Mouse (Mus musculus) megakaryocyte progenitor cell, adult 5-6 weeks (primary cell): ENCODE measurements at regions not wholly inside any gene's neighbourhood (a gene's known extent, or its start where the extent isn't known, plus 50 kb on each side); places are given as distances from the start of the nearest gene placed in this dataset.

Experiments
- ATAC-seq: replicated peaks from 2 replicates; pipeline ENCODE4 v1.8.0; 2016; ENCODE audit warnings: mild to moderate bottlenecking, moderate TSS enrichment, inconsistent platforms; ENCODE audit not compliant: poor library complexity

DNA sequence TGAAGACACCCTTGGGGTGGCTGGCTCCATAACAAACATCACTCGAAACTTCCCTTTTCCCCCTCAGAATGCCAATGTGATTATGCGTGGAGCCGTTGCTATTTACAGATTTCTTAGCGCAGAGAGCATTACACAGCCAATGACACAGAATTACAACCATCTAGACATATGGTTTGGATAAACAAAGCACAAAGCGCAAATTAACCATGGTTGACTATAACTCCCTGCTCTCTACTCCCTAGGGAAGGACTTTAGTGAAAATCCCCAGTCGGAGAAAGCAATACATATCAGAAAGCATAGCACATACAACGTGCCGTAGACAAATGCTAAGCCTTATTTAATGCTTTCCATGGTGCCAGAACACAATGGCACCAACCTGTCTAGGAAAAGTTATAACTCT lies 131.8 kb downstream of the Tshz3 start:
- no peak for ATAC-seq

- no peak for ATAC-seq
Measured at GRCm38 (mm10) chr7:36830155-36830554, 132.2 kb downstream of the Tshz3 start.

GRCm38 (mm10) chr7:36848279-36848678 lies 150.4 kb downstream of the Tshz3 start:
- no peak for ATAC-seq

DNA sequence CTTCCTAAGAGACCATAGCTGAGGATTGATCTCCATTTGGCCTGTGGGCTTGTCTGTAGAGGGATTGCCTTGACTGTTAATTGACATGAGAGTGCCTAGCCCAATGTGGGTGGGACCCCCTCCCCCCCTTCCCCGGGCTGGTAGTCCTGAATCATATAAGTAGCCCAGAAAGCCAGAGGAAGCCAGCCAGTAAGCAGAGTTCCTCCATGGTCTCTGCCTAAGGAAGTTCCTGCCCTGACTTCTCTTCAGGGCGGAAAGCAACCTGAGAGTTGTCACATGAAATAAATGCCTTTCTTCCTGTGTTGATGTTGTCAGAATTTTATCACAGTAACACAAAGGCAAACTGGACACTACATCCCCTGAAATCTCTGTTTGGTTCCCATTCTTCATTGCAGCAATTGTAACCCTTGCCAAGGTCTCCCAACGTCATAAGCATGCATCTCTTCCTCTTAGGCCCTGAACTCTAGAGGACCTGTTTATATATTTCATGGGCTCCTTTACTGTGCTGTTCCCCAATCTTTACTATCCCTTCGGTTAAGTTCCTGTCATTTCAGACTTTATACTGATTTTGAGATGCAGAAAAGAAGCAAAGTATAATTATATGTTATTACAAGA lies 153.5 kb downstream of the Tshz3 start:
- no peak for ATAC-seq

DNA sequence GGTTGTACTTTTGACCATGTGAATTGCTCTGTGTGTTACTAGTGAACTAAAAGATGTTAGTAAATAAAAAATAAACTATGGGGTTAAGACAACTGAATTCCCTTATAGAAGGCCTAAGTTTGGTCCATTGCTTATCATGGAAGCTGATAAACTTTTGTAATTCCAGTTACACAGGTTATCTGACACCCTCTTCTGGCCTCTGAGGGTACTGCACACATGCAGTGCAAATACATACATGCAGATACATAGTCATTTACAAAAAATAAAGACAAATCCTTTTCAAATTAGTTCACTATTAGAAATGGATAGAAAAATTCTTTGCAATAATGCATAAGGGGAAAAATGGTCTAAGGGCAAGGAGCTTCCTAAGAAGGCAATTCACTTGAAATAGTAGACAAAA lies 156.4 kb downstream of the Tshz3 start:
- no peak for ATAC-seq

GRCm38 (mm10) chr7:36859428-36859827 lies 161.5 kb downstream of the Tshz3 start:
- no peak for ATAC-seq

GRCm38 (mm10) chr7:36862481-36862880 lies 164.6 kb downstream of the Tshz3 start:
- ATAC-seq: no peak

- no peak for ATAC-seq
Measured at GRCm38 (mm10) chr7:36863745-36864144, 165.8 kb downstream of the Tshz3 start.

GRCm38 (mm10) chr7:36864675-36865074 lies 166.8 kb downstream of the Tshz3 start:
- no peak for ATAC-seq

DNA sequence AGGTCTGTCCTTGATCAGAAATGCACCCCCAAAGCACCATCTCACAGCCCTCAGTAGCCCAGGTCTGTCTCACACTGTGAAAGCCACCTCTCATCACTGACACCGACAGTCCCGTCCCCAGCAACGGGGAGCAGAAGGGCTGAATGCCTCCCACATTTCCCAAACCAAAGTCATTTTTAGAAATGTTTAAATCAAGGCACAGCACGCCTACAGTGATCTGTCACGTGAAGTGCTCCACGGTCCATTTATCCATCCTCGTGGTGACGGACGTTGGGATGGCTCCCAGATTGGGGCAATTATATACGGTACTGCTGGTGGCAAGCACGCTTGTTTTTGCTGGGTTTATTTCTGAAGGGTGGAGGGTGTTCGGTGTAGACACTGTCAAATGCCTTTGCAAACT lies 168.7 kb downstream of the Tshz3 start:
- ATAC-seq: no peak

- ATAC-seq: no peak
Measured at GRCm38 (mm10) chr7:36874004-36874403, 176.1 kb downstream of the Tshz3 start.

DNA sequence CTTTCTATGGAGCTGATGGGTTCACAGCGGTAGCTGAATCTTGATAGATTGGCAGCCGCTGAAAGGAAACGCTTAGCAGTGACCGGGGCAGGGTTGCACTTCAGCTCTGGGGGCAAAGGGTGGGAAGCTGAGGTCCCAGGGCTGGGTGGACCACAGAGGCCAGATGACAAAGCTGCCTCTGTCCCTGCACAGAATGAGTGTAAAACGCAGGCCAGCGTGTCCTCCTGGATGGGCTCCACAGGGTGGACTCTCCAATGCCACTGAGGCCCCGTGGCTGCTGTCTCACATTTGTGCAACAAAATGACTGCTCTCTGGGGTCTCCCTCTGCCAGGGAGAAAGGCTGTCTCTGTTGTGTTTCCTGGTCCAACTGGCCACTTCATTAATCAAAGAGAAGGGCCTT lies 179.8 kb downstream of the Tshz3 start:
- no peak for ATAC-seq

DNA sequence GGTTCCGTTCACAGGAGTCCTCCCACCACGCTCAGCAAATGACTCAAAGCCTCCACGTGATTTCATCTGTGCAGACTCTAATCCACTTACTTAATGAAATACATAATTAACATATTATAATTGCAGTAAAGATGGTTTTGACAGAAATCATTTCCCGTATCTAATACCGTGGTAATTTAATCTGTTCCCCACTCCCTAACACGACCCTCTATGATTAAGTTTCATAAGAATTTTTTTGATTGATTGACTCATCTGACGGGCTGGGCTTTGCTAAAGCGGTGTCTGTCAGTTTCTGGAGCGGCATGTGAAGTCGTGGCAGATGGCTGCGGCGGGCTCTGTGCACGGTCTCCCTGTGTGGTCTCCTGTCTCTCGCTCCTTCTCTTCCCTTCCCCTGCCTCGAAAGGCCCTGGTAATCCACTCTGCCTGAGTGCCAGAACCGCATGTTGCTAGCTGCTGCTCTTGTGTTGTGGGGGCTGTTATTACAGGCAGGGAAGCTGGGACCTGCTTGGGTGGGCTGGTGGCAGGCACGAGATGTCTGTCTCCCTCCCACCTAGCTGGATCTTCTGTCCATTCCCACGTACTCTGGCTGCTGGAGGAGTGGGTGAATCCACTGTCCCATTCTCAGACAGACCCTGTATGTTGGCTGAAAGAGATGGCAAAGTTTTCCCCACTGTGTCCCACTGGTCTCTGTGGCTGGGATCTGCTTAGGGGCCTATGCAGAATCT lies 195.0 kb downstream of the Tshz3 start:
- no peak for ATAC-seq

GRCm38 (mm10) chr7:36896339-36896738 lies 198.4 kb downstream of the Tshz3 start:
- ATAC-seq: no peak

GRCm38 (mm10) chr7:36901537-36901936 lies 203.6 kb downstream of the Tshz3 start:
- no peak for ATAC-seq

DNA sequence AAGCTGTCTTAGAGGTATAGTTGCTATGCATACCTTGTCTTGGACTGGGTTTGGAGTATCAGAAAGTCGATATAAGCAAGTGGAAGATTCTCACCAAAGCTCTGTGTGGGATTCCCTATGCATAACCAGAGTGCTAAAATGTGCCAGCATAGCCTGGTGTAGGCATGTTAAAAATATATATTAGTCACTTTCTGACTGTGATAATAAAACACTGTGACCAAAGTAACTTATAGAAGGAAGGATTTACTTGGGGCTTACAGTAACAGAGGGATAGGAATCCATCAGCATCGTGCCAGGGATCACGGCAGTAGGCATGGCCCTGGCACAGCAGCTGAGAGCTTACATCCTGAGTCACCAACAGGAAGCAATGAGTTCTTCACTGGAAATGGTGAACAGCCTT lies 215.4 kb downstream of the Tshz3 start:
- ATAC-seq: no peak

DNA sequence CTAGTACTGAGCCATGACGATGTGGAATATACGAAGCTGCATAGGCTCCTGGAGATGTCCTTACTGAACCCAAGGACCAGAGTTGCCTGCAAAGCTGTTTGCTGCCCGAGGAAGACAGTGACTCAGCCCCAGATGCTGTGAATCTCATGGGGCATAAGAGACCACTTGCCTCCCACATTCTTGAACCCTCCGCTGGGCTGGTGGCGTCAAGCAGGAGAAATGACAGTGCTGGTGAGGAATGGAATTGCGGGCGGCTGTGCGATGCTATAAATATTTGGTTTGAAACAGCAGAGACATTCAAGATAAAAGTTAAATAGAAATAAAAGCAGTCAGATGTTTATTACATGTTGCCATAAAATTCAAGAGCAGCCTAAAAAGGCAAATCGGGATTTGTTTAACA lies 216.3 kb downstream of the Tshz3 start:
- no peak for ATAC-seq

DNA sequence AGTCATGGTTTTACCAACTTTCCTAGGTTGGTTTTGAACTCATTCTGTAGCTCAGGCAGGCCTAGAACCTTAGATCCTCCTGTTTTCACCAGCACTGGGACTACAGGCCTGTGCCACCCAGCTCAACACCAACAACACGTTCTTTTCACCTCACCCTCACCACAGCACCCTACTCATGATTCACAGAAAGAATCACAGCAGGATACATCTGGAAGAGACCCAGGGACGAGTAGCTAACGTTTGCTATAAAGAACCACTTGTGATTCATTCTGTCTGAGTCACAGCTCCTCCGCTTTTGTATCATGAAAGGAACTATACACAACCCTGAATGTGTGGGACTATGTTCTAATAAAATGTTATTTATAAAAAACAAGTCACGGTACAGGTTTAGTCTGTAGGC lies 217.3 kb downstream of the Tshz3 start:
- ATAC-seq: no peak

DNA sequence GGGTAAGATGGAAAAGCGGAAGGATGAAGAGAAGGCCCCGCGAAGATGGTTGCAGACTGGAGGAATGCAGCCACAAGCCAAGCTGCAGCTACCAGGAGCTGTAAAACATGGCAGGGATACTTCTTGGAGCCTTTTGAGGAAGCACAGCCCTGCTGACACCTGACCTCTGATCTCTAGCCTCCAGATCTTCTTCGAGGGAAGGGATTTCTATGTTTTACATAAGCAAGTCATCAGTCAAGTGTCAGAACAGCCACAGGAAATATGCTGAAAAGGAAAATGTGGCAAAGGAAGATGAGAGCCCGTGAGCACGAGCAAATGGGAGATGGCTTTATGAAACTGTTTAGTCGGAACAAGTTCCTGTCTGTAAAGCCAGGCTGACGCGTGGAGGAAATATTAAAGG lies 219.1 kb downstream of the Tshz3 start:
- ATAC-seq: no peak

- ATAC-seq: no peak
Measured at GRCm38 (mm10) chr7:36919413-36919812, 221.5 kb downstream of the Tshz3 start.

DNA sequence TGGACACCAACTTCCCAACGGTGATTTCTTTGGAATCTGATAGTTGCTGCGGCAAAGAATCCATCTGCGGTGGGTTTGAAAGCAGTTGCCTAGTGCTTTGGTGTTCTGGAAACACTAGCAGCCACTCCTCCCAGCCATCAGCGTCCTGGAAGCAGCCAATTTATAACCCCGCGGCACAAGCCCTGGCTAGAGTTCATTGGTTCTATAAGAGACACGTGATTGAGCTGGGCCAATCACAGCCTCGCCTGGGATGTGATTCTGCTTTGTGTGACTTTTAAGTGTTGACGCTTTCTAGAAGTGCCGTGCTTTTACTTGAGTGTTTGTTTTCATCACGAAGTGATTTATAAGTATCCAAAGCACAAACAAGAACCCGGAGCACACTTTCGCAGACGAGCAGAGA lies 223.1 kb downstream of the Tshz3 start:
- no peak for ATAC-seq

GRCm38 (mm10) chr7:36933490-36933889 lies 235.6 kb downstream of the Tshz3 start:
- ATAC-seq: no peak
